Mouse (Mus musculus) small intestine, adult 2 months (tissue): Measurements from ENCODE around the gene Cct3. TPM values are rescaled to one million over a fixed set of nuclear protein-coding genes. Genes with fewer than 3 reads are reported as not detected.

Experiments
- H3K27ac ChIP-seq: fragments of 200-500 bp; 2 replicates; pipeline ENCODE4 v1.5.1; 2012; ENCODE audit warnings: low read depth, low read length, control low read depth, inconsistent platforms; ENCODE audit not compliant: insufficient read depth
- H3K27me3 ChIP-seq: fragments of 200-500 bp; 2 replicates; pipeline ENCODE4 v1.6.1; 2012; ENCODE audit warnings: mild to moderate bottlenecking, moderate library complexity, low read length, inconsistent platforms; ENCODE audit not compliant: control insufficient read depth, insufficient read depth
- H3K36me3 ChIP-seq: fragments of 200-500 bp; 2 replicates; pipeline ENCODE4 v1.6.1; 2012; ENCODE audit warnings: mild to moderate bottlenecking, low read length, control low read depth, inconsistent platforms; ENCODE audit not compliant: control insufficient read depth, insufficient read depth
- H3K4me1 ChIP-seq: fragments of 200-500 bp; 2 replicates; pipeline ENCODE4 v1.6.1; 2012; ENCODE audit warnings: low read length, inconsistent platforms, mixed read lengths; ENCODE audit not compliant: control insufficient read depth, insufficient read depth, insufficient read length
- H3K4me3 ChIP-seq: fragments of 200-500 bp; 2 replicates; pipeline ENCODE4 v1.5.1; 2012; ENCODE audit warnings: low read depth, mild to moderate bottlenecking, control low read depth, inconsistent platforms, low read length, moderate library complexity
- CTCF ChIP-seq: fragments of 200-500 bp; IDR thresholded peaks from 2 replicates; pipeline ENCODE4 v1.5.1; 2012; ENCODE audit warnings: low read depth, mild to moderate bottlenecking, control low read depth, inconsistent platforms, low read length, moderate library complexity, mixed read lengths; ENCODE audit not compliant: insufficient replicate concordance, insufficient read length; ENCODE audit errors: extremely low read depth
- POLR2A ChIP-seq: fragments of 200-500 bp; IDR thresholded peaks from 2 replicates; pipeline ENCODE4 v1.6.1; 2012; ENCODE audit warnings: low read depth, mild to moderate bottlenecking, control low read depth, inconsistent platforms, low read length, moderate library complexity
- WGBS: fragments of 180-500 bp; shearing (Covaris S2); methylation state at CpG from one replicate; pipeline ENCODE4 v1.1.7; 2018; 5-methylcytosine and 5-hydroxymethylcytosine counted together
- polyA plus RNA-seq: library from polyadenylated mRNA; depleted of rRNA; stranded (reverse); fragments of >200 nt; gene quantifications from 2 replicates; pipeline ENCODE4 v1.2.3, GENCODE M21; 2012

Gene Cct3
- polyA plus RNA-seq, 1 experiment = 73.9 TPM

GRCm38 (mm10) chr3:88334902-88335435 is 38.1 kb downstream of the Cct3 start:
- WGBS = 9% methylated on average over 3 of the region's 3 CpGs
- TF ChIP-seq POLR2A (no peak), CTCF (no peak)
- peak overlapping the region; percentile 75 for H3K4me3 ChIP-seq
- peaks cover 16% of the 10 kb centered on the region for H3K4me1 ChIP-seq
- peak overlapping the region; percentile 99 for H3K27ac ChIP-seq
- H3K27me3 ChIP-seq = no peaks in the 10 kb centered on the region
- H3K36me3 ChIP-seq = peaks cover 2% of the 10 kb centered on the region; the same call in 1 of the 2 replicates

GRCm38 (mm10) chr3:88335436-88336053 is 38.6 kb downstream of the Cct3 start:
- H3K27ac ChIP-seq = peak overlapping the region; percentile 99
- WGBS = under 1% methylated on average over 27 of the region's 27 CpGs
- no peaks in the 10 kb centered on the region for H3K27me3 ChIP-seq
- TF ChIP-seq CTCF (no peak), POLR2A (no peak)
- peak overlapping the region; percentile 75 for H3K4me3 ChIP-seq
- H3K4me1 ChIP-seq = peaks cover 16% of the 10 kb centered on the region
- peaks cover 2% of the 10 kb centered on the region; the same call in 1 of the 2 replicates for H3K36me3 ChIP-seq

GRCm38 (mm10) chr3:88336058-88337013 is 39.4 kb downstream of the Cct3 start, which contains the start of the genes Tmem79 and Smg5:
Gene Tmem79, minus strand, starts transcription at chr3:88336148.
Gene Smg5, plus strand, starts transcription at chr3:88336260.
- H3K27ac ChIP-seq = peak within 1 kb of the TSS; percentile 99
- under 1% methylated on average over 59 of the region's 66 CpGs for WGBS
- H3K4me3 ChIP-seq = peak within 1 kb of the TSS; percentile 82
- H3K36me3 ChIP-seq = 0 out of 2 replicates have a peak, but pooled peaks cover 2% of the 10 kb centered on the region
- H3K4me1 ChIP-seq = peaks cover 16% of the 10 kb centered on the region
- no peak; the same call in none of the 2 replicates for TF ChIP-seq POLR2A
- no peaks in the 10 kb centered on the region for H3K27me3 ChIP-seq

- Histone ChIP-seq H3K4me1 (peaks cover 12% of the 10 kb centered on the region), H3K36me3 (peaks cover 11% of the 10 kb centered on the region), H3K27ac (no peak overlapping the region), H3K27me3 (no peaks in the 10 kb centered on the region), H3K4me3 (no peak overlapping the region)
- TF ChIP-seq CTCF (no peak), POLR2A (no peak)
- WGBS = 50% methylated on average over 11 of the region's 11 CpGs
These were observed 40.6 kb downstream of the Cct3 start for GRCm38 (mm10) chr3:88337367-88338020.

GRCm38 (mm10) chr3:88338316-88338715 is 41.4 kb downstream of the Cct3 start:
- H3K4me3 ChIP-seq = no peak overlapping the region
- WGBS = 84% methylated on average over 7 of the region's 7 CpGs
- H3K4me1 ChIP-seq = peaks cover 6% of the 10 kb centered on the region; the same call in 1 of the 2 replicates
- H3K36me3 ChIP-seq = peaks cover 17% of the 10 kb centered on the region
- H3K27me3 ChIP-seq = no peaks in the 10 kb centered on the region
- no peak for TF ChIP-seq CTCF
- no peak for TF ChIP-seq POLR2A
- H3K27ac ChIP-seq = no peak overlapping the region

- Histone ChIP-seq H3K27me3 (no peaks in the 10 kb centered on the region), H3K27ac (no peak overlapping the region), H3K4me1 (peaks cover 6% of the 10 kb centered on the region; the same call in 1 of the 2 replicates), H3K36me3 (peaks cover 24% of the 10 kb centered on the region), H3K4me3 (no peak overlapping the region)
- no peak for TF ChIP-seq POLR2A
- TF ChIP-seq CTCF = no peak
- WGBS = 66% methylated on average over 3 of the region's 3 CpGs
These were observed 42.1 kb downstream of the Cct3 start for GRCm38 (mm10) chr3:88339006-88339405.
